In the genomic region with DNA sequence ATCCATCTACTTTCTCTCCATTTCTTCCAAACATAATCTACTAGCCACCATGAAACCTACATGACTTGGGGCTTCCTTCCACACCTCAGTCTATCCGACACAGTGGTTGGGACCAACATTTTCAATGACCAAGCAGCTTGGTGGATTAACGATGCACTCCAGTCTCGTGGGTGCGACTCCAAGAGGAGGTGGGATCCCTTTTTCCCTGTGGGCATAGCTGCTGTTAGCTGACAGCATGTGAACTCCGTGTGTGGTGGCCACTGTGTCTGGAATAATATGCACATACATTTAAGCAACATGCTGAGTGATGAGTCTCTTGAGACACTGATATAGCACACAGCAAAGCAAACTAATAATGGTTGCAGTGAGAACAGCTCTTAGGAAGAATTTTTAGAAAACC, we compare ENCODE assay signal across 27 mouse cellular contexts.
"Had no signal": no experiment of that assay in that cellular context is flagged by ENCODE, and none has a peak within 500 bp of the region (broad histone marks: within the 10 kb centered on the region; RNA-seq: fewer than 3 reads in every experiment).

No protein-coding gene starts in this region.

- H3K4me1 ChIP-seq: limb, embryonic 10.5 days; limb, embryonic 12.5 days; limb, embryonic 15.5 days; liver, embryonic 12.5 days; liver, embryonic 13.5 days; liver, embryonic 15.5 days; lung, embryonic 15.5 days; megakaryocyte, embryonic 14.5 days; midbrain, embryonic 10.5 days; midbrain, embryonic 12.5 days; midbrain, embryonic 13.5 days; midbrain, embryonic 15.5 days had no signal

- H3K27me3 ChIP-seq: limb, embryonic 12.5 days; limb, embryonic 13.5 days; limb, embryonic 15.5 days; liver, embryonic 12.5 days; liver, embryonic 13.5 days; liver, embryonic 15.5 days; lung, embryonic 15.5 days; megakaryocyte, embryonic 14.5 days; midbrain, embryonic 12.5 days; midbrain, embryonic 13.5 days; midbrain, embryonic 15.5 days had no signal

- H3K27ac ChIP-seq: limb, embryonic 10.5 days; limb, embryonic 12.5 days; limb, embryonic 13.5 days; limb, embryonic 15.5 days; liver, embryonic 12.5 days; liver, embryonic 13.5 days; liver, embryonic 14.5 days; liver, embryonic 15.5 days; lung, embryonic 15.5 days; macrophage; midbrain, embryonic 10.5 days; midbrain, embryonic 12.5 days; midbrain, embryonic 13.5 days; midbrain, embryonic 15.5 days had no signal

- H3K4me3 ChIP-seq: limb, embryonic 10.5 days; limb, embryonic 12.5 days; limb, embryonic 13.5 days; limb, embryonic 15.5 days; liver, embryonic 12.5 days; liver, embryonic 13.5 days; liver, embryonic 15.5 days; lung, embryonic 15.5 days; megakaryocyte, embryonic 14.5 days; midbrain, embryonic 10.5 days; midbrain, embryonic 12.5 days; midbrain, embryonic 13.5 days; midbrain, embryonic 15.5 days; myocyte had no signal

- DNase-seq: left cerebral cortex, postnatal 4 days; liver; liver, embryonic 13.5 days; liver, postnatal 0 days; lung, adult 18-20 months; lung, adult 2 months; lung, embryonic 14.5 days; lung, postnatal 10 days; lung, postnatal 14 days; lung, postnatal 36 days; lung, postnatal 4 days; midbrain, embryonic 14.5 days had no signal

- H3K9me3 ChIP-seq: limb, embryonic 10.5 days; limb, embryonic 12.5 days; limb, embryonic 13.5 days; limb, embryonic 15.5 days; liver, embryonic 12.5 days; liver, embryonic 13.5 days; liver, embryonic 15.5 days; lung, embryonic 15.5 days; midbrain, embryonic 10.5 days; midbrain, embryonic 12.5 days; midbrain, embryonic 13.5 days; midbrain, embryonic 15.5 days had no signal

- H3K36me3 ChIP-seq: limb, embryonic 10.5 days; limb, embryonic 12.5 days; limb, embryonic 13.5 days; limb, embryonic 15.5 days; liver, embryonic 12.5 days; liver, embryonic 13.5 days; liver, embryonic 15.5 days; lung, embryonic 15.5 days; midbrain, embryonic 10.5 days; midbrain, embryonic 12.5 days; midbrain, embryonic 13.5 days; midbrain, embryonic 15.5 days had no signal
